7 mouse cellular contexts compared by ENCODE assay signal in the genomic region with DNA sequence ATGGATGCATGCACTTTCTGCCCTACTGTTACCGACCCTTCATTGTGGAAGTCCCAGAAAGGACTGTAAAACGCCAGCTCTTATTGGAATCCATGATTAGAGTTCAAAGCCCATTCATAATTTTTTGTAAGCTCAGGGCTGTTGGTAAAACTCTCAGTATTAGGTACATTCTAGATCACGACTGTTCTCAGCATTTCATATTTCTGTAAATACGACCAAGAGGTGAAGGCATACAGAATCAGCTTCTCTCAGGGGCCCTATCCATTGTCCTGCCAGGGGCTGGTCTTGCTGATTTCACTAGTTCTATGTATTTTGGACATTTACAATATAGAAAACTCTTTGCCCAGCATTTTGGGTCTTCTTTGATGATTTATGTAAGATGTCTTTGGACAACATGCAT. TPM values are rescaled to one million over a fixed set of nuclear protein-coding genes. Genes with fewer than 3 reads are reported as not detected.
A peak's percentile ranks its signal among the peaks of the same experiment; 100 is the strongest.
DNase-seq lines count a peak whose midpoint lies in the region; ATAC-seq and TF ChIP-seq lines count a peak whose summit lies in the region.

No protein-coding gene starts in this region.

- H3K4me3 ChIP-seq in lung, adult 2 months (replicated peaks; ENCODE audit: extremely low read depth, low read depth, low read length) = peak overlapping the region; percentile 85
- H3K4me3 ChIP-seq in embryonic fibroblast, embryonic 13.5 days (ENCODE audit: insufficient read depth, low read length) = peak overlapping the region; percentile 87
- H3K4me3 ChIP-seq in intestine, postnatal 0 days (ENCODE audit: low read depth, low read length) = peak overlapping the region; percentile 76
- H3K4me3 ChIP-seq in neural tube, embryonic 14.5 days (ENCODE audit: low read depth, low read length) = peak overlapping the region; percentile 80

- no peak overlapping the region for H3K27ac ChIP-seq in embryonic fibroblast, embryonic 13.5 days (ENCODE audit: insufficient read depth, low read length)
- no peak overlapping the region for H3K27ac ChIP-seq in intestine, postnatal 0 days (ENCODE audit: low read depth, low read length)
- no peak overlapping the region for H3K27ac ChIP-seq in neural tube, embryonic 14.5 days (ENCODE audit: low read depth, low read length)

- no peak for TF ChIP-seq POLR2A in lung, adult 2 months (IDR thresholded peaks at IDR 0.05; ENCODE audit: borderline replicate concordance, extremely low read depth, low read depth, low read length)
- no peak for TF ChIP-seq POLR2A in embryonic fibroblast, embryonic 13.5 days (IDR thresholded peaks at IDR 0.05; ENCODE audit: low read depth, low read length)

- peaks cover 2% of the 10 kb centered on the region; the same call in 1 of the 2 replicates for H3K4me1 ChIP-seq in lung, adult 2 months (ENCODE audit: control insufficient read depth, insufficient read depth, low read length)
- H3K4me1 ChIP-seq in embryonic fibroblast, embryonic 13.5 days (ENCODE audit: control insufficient read depth, insufficient read depth, low read length) = peaks cover 2% of the 10 kb centered on the region; the same call in 1 of the 2 replicates
- H3K4me1 ChIP-seq in intestine, postnatal 0 days (replicated peaks; ENCODE audit: control insufficient read depth, insufficient read depth, low read length) = no peaks in the 10 kb centered on the region
- peaks cover 10% of the 10 kb centered on the region for H3K4me1 ChIP-seq in neural tube, embryonic 14.5 days (ENCODE audit: control insufficient read depth, insufficient read depth, low read length)

- DNase-seq in lung, adult 2 months = no peak
- no peak for DNase-seq in lung, postnatal 4 days
- DNase-seq in right cerebral cortex, postnatal 4 days = no peak
- DNase-seq in Muller cell, postnatal 12 days (ENCODE audit: inconsistent ontology term) = no peak

- ATAC-seq in intestine, postnatal 0 days = no peak
- peak; percentile 36; the same call in 1 of the 2 replicates for ATAC-seq in neural tube, embryonic 14.5 days (ENCODE audit: low read depth)

- H3K36me3 ChIP-seq in intestine, postnatal 0 days (ENCODE audit: control insufficient read depth, insufficient read depth) = no peaks in the 10 kb centered on the region
- H3K36me3 ChIP-seq in neural tube, embryonic 14.5 days (ENCODE audit: control insufficient read depth, insufficient read depth, low read length) = no peaks in the 10 kb centered on the region

- peak overlapping the region; percentile 83 for H3K4me2 ChIP-seq in intestine, postnatal 0 days (replicated peaks; ENCODE audit: low read depth)
- peak overlapping the region; percentile 82 for H3K4me2 ChIP-seq in neural tube, embryonic 14.5 days (ENCODE audit: low read depth, low read length)

- TF ChIP-seq CTCF in lung, adult 2 months (IDR thresholded peaks at IDR 0.05; ENCODE audit: insufficient read depth, low read length) = no peak
- no peak for TF ChIP-seq CTCF in embryonic fibroblast, embryonic 13.5 days (IDR thresholded peaks at IDR 0.05; ENCODE audit: borderline replicate concordance, insufficient read depth, low read length)
- TF ChIP-seq CTCF in intestine, postnatal 0 days (IDR thresholded peaks at IDR 0.05; ENCODE audit: low read depth) = no peak

- no peaks in the 10 kb centered on the region for H3K27me3 ChIP-seq in intestine, postnatal 0 days (replicated peaks; ENCODE audit: control insufficient read depth, insufficient read depth, low read length)
- H3K27me3 ChIP-seq in neural tube, embryonic 14.5 days (ENCODE audit: control insufficient read depth, insufficient read depth, low read length) = no peaks in the 10 kb centered on the region

- no peaks in the 10 kb centered on the region for H3K9me3 ChIP-seq in intestine, postnatal 0 days (ENCODE audit: control insufficient read depth)
- no peaks in the 10 kb centered on the region for H3K9me3 ChIP-seq in neural tube, embryonic 14.5 days (ENCODE audit: control insufficient read depth, low read length)

- WGBS in lung, adult 2 months = 33% methylated on average over 4 of the region's 4 CpGs
- 34% methylated on average over 4 of the region's 4 CpGs for WGBS in intestine, postnatal 0 days
- WGBS in neural tube, embryonic 14.5 days = 41% methylated on average over 4 of the region's 4 CpGs

- H3K9ac ChIP-seq in intestine, postnatal 0 days (ENCODE audit: low read depth, low read length) = peak overlapping the region; percentile 82; the same call in 1 of the 2 replicates
- H3K9ac ChIP-seq in neural tube, embryonic 14.5 days (replicated peaks; ENCODE audit: low read depth, low read length) = peak overlapping the region; percentile 88

RNA-seq across cellular contexts. Expression of gene Zfp770, which starts 0.3 kb away (rescaled TPM):
- 0.80 and 1.5 TPM in 2 replicates for polyA plus RNA-seq in lung, adult 2 months (2012; rRNA removed)
- 9.1 and 11.6 TPM in 2 replicates for polyA plus RNA-seq in embryonic fibroblast, embryonic 13.5 days (2011; ENCODE audit: insufficient read length, low read depth, missing spikeins)
- polyA plus RNA-seq in intestine, postnatal 0 days (2015; fragmentation: Nextera tagmentation; extraction: Ambion mirVana) = 2.2 and 2.6 TPM in 2 replicates
- polyA plus RNA-seq in neural tube, embryonic 14.5 days (2014; fragmentation: Nextera tagmentation; extraction: Ambion mirVana) = 6.7 and 10.4 TPM in 2 replicates

RNA-seq across cellular contexts. Expression of gene Aqr, which starts 14.8 kb away (rescaled TPM):
- polyA plus RNA-seq in lung, adult 2 months (2012; rRNA removed) = 14.7 and 18.4 TPM in 2 replicates
- polyA plus RNA-seq in embryonic fibroblast, embryonic 13.5 days (2011; ENCODE audit: insufficient read length, low read depth, missing spikeins) = 36.7 and 41.1 TPM in 2 replicates
- polyA plus RNA-seq in intestine, postnatal 0 days (2015; fragmentation: Nextera tagmentation; extraction: Ambion mirVana) = 26.7 and 29.1 TPM in 2 replicates
- polyA plus RNA-seq in neural tube, embryonic 14.5 days (2014; fragmentation: Nextera tagmentation; extraction: Ambion mirVana) = 45.4 and 46.7 TPM in 2 replicates
